Mouse (Mus musculus): ENCODE results near the gene Zfp609.

- TF ChIP-seq CTCF (conservative IDR thresholded peaks at IDR 0.05; ENCODE audit: low read length): no peak
- no peak for TF ChIP-seq POU5F1 (IDR thresholded peaks at IDR 0.05; ENCODE audit: borderline replicate concordance, low read length)
Observed at GRCm38 (mm10) chr9:65725291-65725622, 102.1 kb downstream of the Zfp609 start.
